Mouse (Mus musculus): ENCODE results near the gene Zbtb16.

Zbtb16 gene

DNA sequence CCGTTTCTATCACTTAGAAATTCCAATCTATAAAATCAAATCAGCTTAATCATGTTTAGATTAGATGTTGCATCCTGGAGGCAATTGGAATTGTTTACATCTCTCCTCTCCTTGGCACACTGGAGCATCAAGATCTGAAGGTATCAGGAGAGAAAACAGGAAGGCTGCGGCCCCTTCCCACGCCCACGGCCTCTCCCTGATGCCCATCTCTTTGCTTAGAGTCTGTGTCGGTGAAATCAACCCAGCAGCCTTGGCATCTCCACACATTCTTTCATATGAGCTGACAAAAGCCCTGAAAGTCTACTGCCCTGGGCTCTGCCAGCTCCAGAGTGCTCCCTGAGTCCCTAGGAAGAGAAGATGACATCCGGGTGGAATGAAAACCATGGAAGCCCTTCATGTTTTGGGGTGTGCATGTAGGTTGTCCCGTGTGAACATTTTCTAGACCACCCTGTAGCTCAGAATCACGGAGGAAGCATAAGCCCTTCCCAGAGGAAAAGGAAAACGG lies 48.1 kb downstream of the Zbtb16 start:
- ChIA-PET CTCF (no interaction called here), POLR2A (interaction anchor here in 2 of 4 experiments (0.7 kb wide), 2 partner anchors 822 to 1837 kb away, joined by 4 to 5 read pairs; no protein-coding TSS in a partner anchor)

DNA sequence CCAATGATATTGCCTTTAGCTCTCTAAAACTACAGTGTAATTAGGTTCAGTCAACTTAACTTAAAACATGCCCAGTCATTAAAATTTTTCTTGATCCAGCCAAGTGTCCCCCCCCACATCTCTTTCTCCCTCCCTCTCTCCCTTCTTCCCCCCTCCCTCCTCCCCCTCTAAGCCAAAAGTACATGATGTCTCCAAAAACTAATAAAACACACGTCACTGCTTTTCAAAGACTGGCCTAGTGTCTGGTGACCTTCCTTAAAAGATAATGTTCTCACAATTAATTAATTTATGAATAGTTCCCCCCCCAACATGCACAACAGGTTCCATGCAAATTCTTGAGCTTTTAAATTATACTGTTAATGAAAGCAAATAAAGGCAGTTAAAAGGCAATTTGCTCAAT lies 48.7 kb downstream of the Zbtb16 start:
- ChIA-PET CTCF (no interaction called here), POLR2A (interaction anchor here in 1 of 4 experiments (0.7 kb wide), 1 partner anchor 1836 kb away, joined by 4 read pairs; no protein-coding TSS in a partner anchor)

DNA sequence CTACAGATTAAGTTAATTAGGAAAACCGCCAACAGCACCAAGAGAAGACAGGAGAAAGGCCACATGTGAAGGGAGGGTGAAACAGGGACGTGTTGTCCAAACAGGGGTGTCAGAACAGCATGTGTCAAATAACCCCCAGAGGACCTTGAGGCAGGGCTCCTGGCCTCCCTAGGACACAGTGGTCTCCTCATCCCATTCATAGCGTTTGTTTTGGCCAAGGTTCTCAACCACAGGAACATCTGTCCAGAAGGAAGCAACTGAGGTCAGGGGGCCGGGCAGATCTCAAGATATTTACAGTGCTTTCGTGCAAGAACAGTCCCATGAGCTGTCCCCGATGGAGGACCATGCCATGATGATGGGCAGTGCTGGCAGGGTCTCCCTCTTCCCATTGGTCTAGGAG lies 49.2 kb downstream of the Zbtb16 start:
- CTCF ChIA-PET: no interaction called here
- POLR2A ChIA-PET: no interaction called here

DNA sequence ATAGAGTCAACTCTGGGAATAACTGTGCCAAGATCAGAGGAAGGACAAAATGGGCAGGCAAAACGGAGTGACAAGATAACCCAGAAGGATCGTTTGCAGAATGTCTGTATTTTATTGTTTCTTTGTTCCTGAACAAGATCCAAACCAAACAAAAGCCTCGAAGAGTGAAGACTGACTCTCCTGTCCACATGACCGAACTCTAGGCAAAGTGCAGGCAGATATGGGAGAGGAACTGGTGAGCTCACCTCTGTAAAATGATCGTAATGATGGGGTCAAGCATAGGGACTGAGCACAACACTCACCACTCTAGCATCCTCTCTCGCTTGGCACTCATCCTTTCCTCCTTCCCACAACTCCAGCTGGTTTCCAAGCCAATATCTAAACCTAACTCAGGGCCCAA lies 51.1 kb downstream of the Zbtb16 start:
- ChIA-PET POLR2A (no interaction called here), CTCF (interaction anchor here in 1 of 4 experiments (0.6 kb wide), 1 partner anchor 779 kb away, joined by 3 read pairs; no protein-coding TSS in a partner anchor)

DNA sequence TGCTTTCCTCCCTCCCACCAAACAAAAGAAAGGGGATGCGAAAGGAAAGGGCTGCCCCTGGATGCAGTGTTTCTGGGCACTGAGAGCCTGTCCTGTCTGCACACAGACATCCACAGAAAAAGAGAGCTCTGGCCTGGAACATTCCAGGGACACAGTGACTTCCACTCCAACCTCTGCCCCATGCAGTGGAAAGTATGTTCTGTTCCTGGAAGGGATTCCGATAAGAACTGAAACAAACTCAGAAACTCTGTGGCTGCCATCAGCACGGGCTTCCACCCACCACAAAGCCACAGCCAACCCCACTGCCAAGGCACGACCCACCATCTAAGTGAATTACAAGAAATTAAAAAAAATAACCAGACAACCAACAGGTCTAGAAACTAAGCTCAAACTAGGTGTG lies 52.7 kb downstream of the Zbtb16 start:
- CTCF ChIA-PET: interaction anchor here in 1 of 4 experiments (1.1 kb wide), 1 partner anchor 77 kb away, joined by 3 read pairs; no protein-coding TSS in a partner anchor

DNA sequence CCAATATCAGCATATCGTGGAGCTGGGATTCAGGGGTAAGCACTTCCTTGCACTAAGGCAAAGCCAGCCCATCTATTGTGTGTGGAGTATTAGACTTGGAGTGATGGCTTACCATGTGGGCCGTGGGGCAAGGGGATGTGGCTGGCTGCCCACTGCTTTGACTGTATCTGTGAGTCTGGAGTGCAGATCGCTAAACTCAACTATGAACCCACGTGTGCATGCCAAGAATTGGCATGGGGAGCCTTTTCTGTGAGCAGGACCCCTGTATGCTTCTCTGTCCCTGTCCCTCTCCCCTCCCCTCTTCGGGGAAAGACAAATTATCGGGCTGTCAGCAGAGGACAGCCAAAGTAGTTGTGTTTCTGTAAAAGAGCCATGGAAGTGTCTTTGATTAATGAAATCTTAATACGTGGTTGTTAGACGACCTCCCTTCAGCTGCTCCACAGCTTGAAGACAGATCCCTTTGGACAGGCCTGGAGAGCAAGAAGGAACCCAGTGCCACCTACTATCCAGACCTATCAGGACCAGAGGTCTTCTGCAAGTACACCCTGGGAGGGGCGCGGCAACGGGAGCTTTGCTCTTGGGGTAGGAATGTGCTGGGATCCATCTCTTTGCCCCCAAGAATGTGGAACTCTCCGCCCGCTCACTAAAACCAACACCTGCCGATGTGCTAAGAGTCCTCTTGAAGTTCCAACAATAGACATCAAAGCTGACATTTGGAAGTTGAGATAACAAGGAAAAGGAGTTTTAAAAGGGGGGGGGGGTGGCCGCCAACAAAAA lies 53.5 kb downstream of the Zbtb16 start:
- POLR2A ChIA-PET: interaction anchor here in 3 of 4 experiments (0.6 to 0.7 kb wide), 3 partner anchors 61 to 245 kb away, joined by 5 to 9 read pairs (median 6); no protein-coding TSS in a partner anchor
- CTCF ChIA-PET: interaction anchor here in 3 of 4 experiments (0.6 to 1.1 kb wide), 3 partner anchors 12 to 180 kb away, joined by 3 to 4 read pairs (median 3); no protein-coding TSS in a partner anchor

More for the DNA sequence above, 52.7 kb downstream of the Zbtb16 start:
- POLR2A ChIA-PET: no interaction called here

DNA sequence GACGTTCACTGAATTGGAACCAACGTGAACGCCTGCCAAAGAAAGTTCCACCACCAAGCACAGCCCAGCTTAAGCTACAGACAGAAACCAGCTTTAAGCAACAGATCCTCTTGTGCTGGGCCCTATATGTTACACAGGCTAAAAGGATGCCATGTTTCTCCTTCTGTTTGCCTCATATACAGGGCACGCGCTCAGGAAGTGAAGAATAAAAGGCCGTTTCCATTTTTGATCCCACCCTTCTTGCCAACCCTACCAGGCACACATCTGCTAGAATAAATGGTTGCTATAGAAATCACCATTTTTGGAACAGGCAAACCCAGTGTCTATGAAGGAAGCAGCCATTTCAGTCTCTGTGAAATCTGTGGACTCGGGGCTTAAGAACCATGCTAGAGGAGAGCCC lies 59.8 kb downstream of the Zbtb16 start:
- POLR2A ChIA-PET: no interaction called here
- CTCF ChIA-PET: no interaction called here

DNA sequence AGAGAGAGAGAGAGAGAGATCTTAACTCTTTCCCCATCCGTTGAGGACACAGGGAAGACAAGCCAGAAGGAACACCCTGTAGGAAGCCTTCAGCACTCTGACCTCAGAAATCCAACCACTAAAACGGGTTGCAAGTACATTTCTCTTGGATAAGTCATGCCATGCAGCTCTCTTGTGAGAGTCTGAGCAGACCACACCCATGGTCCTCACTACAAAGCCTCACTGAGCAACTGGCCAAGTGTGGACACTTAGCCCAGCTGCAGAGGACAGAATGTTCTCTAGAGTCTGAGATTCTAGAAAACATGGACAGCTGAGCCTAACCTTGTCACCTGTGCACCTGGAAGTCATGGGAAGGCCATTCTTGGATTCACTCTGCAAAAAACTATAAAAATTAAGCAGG lies 60.5 kb downstream of the Zbtb16 start:
- CTCF ChIA-PET: interaction anchor here in 1 of 4 experiments (0.7 kb wide), 1 partner anchor 96 kb away, joined by 3 read pairs; no protein-coding TSS in a partner anchor
- POLR2A ChIA-PET: no interaction called here

DNA sequence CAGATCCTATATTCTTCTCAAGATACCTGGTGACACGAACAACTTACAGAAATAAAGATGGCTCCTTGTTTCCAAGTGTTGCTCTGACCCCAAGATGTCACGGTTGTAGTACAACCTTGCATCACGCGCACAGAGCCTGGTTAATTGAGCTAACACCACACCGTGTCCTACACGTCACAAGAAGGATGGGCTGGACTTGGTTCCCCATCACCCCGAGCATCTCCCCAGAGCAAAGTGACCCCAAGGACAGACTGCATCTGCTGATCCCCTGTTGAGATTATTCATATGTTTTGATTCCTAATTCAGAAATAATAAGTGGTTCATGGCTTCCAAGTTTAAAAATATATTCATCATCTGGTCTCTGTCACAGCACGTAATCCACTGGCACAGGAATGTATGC lies 62.3 kb downstream of the Zbtb16 start:
- ChIA-PET POLR2A (no interaction called here), CTCF (no interaction called here)

DNA sequence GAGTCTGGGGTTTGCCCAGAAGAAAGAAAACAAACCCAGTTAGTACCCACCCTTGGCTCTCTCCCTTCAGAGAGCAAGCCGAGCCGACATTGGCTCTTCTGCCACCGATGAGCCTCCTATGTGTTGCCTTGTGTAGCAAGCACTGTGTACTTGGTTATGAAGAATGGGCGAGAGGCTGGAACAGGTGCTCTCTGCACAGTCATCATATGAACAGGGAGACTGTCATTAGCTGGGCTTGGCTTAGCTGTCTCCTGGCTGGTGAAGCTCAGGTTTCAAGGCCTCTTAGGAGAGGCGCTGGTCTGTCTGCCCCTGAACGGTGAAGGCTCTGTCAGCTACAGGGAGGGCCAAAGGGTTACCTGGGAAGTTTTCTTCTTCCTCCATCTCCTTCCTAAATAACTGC lies 62.9 kb downstream of the Zbtb16 start:
- ChIA-PET CTCF (no interaction called here), POLR2A (interaction anchor here in 1 of 4 experiments (0.8 kb wide), 1 partner anchor 38 kb away, joined by 3 read pairs; no protein-coding TSS in a partner anchor)

DNA sequence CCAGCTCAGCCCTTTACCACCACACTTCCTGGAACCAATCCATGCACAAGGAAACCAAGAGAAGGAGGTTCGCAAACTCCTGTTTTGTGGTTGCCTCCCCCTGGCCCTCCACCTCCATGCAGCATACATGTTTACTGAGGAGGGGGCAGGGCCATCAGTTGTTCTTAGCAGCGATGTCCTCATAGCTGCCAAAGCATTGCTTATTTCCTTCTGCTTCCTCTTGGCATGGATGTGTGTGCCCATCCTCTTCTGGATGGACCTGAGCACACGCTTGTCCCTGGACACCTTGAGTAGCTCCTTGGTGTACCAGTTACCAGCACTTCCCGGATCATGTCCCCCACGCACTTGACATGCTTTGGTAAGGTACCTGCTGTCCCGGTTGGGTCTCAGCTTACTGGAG lies 64.5 kb downstream of the Zbtb16 start:
- ChIA-PET POLR2A (no interaction called here), CTCF (no interaction called here)

DNA sequence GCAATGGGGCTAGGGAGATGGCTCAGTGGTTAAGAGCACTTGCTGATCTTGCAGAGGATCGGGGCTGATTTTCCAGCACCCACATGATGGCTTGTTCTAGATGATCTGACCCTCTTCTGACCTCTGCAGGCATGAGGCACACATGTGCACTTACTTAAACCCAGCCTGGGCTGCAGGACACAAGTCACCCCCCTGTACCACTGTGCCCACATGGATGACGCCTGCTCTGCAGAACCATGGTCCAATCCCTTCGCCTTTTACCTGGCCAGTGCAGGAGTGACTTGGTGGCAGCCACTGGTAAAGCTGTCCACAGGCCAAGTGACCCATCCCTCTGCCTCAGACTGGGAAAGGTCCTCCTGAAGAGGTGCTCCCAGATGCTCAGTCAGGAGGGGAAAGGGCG lies 67.1 kb downstream of the Zbtb16 start:
- POLR2A ChIA-PET: no interaction called here
- CTCF ChIA-PET: no interaction called here

DNA sequence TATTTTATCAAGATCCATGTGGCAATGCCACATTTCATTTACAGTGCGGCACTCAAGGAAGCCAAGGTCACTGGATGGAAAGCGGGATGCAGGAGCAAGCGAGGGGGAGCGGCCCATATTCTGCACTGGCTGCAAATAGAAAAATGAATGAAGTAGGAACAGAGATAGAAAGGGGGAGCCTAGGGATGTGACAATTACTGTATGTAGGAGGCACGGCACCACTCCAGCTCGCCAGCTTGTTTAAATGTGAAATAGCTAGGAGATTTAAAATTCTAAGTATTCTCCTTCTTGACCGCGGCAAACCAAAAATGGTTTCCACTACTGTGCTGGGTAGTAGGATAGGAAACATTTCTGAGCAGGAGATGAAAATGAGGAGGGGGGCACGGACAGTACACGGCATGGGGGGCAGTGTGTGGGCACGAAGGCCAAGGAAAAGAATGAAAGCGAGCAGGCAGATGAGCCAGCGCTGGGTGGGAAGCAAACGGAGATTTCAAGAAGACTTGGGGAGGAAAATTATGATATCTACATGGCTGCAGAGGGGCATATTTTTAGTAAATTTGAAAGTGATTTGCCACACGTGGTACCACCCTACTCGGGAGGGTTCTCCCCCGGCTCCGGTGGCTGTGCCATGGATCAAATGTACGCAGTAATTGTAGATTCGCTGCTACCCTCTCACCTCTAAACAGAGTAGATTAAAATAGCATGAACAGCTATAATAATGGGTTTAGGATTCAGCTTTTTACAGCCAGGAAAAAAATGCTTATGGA lies 68.2 kb downstream of the Zbtb16 start:
- ChIA-PET POLR2A (interaction anchor here in 1 of 4 experiments (0.7 kb wide), 1 partner anchor 621 kb away, joined by 5 read pairs; no protein-coding TSS in a partner anchor), CTCF (no interaction called here)

DNA sequence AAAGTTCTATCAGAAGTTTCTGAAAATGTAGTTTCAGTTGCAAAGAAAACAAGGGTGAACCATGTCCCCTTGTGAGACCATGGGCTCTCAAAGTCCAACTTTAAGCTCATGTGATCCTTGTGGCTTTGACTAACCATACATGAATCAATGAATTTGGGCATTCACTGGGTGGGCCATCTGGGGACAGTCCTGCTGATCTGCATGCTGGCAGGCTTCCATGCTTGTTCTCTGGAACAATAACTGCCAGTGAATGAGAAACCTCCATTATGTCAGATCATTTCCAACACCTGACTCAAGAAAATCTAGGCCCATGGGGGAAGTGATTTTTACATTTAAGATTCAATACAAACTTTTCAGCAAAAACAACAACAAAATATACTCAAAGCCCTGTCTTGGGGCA lies 70.1 kb downstream of the Zbtb16 start:
- CTCF ChIA-PET: no interaction called here
- POLR2A ChIA-PET: no interaction called here

DNA sequence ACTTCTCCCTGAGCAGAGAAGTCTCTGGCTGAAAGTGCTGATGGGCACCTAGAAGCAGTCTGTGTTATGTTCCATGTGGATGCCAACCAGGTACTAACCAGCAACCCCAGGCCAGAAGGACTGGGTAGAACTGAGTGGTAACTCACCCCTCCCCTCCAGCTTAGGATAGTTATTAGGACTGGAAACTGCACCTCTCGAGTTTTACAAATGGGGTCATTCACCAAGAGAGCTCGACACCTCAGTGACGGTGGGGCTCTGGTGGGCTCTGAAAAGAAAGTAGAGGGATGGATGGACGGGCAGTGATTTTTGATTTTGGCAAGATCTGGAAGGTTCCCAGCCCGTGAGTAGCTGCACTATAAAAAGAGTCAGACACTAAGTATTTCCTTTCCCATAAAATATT lies 71.7 kb downstream of the Zbtb16 start:
- CTCF ChIA-PET: no interaction called here

DNA sequence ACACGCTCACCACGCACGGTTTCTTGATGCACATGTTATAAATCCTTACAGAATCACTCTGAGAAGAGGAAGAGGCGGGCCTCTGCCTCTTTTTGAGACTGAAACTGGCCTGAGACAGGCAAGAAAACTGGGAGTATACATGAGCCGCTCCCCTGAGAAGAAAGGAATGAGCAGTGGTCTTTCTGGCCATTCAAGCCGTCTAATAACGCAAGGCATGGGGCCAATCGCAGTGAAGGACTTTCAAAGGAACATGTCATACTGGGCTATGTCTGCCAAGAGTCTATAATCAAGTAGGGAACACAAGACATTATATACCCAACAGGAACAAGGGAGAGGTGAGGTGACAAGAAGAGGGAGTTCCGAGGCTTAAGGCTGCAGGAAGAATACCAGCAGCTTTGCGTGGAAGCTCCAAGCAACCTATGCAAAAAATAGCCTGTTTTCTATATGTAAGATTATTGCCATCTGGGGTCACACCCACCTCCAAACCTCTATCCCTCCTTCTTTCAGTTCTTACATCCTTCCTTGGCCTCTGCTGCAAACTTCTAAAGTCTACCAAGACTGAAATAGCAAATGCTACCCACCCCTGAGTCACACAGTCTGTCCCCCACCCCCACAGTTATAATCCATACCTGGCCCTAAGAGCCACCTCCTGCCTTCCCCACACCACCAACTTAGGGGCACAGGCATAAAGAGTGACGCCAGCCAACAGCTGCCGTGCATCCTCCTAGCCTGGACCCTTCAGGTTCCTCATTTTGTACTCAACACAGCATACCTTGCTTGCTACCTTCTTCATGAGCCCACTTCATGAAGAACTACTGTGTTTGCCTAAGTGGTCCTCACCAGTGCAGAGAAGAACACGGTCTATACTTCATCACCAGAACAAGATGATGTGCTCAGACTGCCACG lies 74.0 kb downstream of the Zbtb16 start:
- ChIA-PET POLR2A (no interaction called here), CTCF (no interaction called here)

More for the DNA sequence above, 71.7 kb downstream of the Zbtb16 start:
- POLR2A ChIA-PET: no interaction called here

DNA sequence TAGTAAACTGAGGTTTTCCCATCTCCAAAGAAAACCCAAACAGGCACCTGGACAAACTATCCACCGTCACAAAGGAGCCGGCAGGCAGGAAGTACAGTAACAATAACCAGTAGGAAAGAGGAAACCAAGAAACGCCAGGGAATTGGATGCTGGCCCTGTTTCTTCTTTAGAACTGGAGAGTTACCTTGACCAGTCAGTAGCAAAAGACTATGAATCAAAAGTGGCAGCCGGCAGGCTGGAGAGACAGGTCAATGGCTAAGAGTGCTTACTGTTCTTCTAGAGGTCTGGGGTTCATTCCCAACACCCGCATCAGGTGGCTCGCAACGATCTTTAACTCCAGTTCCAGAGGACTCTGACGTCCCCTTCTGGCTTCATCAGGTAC lies 74.9 kb downstream of the Zbtb16 start:
- ChIA-PET POLR2A (no interaction called here), CTCF (no interaction called here)

DNA sequence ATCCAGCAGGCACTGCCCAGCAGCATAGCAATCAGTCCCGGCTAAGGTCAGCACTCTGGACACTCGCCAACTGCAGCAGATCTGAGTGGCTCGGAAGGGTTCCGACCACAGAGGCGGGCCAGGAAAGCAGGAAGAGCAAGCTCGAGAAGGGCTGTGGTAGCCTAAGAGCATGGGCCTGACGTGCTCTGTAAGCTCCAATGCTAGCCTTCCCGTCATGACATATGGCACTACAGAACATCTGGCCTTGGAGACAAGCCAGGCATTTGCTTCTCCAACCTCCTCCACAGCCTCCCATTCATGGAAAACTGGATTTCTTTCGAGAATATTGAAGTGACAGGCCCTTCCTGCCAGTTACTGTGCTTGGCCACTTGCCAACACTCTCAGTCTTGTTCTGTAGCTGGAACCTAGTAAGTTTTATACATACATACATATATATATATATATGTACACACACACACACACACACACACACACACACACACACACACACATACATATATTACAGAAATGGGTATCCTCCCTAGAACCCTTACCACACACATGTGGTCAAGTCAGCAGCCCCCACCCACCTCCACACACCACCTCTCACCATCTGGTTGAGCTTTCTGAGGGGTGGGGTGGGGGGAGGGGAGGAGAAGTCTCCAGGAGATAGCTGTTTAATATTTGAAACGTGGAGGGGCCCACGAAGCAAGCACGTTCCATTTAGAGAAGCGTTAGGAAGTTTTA lies 75.4 kb downstream of the Zbtb16 start:
- ChIA-PET POLR2A (no interaction called here), CTCF (no interaction called here)

DNA sequence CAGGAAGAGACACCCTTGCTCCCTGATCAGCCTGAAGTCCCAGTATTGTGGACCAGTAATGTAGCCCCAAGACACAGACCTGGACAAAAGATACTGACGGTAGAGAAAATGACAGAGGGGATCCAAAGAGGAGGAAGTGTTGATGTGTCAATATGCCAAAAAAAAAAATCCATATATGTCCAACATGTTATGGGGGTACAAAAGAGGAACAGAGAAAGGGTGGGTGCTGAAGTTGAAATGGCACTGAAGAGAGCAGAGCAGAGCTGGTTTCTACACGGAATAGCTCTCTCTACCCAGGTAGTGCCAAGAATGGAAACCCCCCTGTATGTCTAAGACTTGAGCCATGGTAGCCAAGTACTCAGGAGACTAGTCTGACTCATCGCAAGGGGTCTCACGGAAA lies 76.9 kb downstream of the Zbtb16 start:
- ChIA-PET CTCF (no interaction called here), POLR2A (no interaction called here)

Data from embryonic stem cell, embryonic (primary cell).